Mouse (Mus musculus): Measurements from ENCODE around the gene Lysmd1.

Gene Lysmd1

DNA sequence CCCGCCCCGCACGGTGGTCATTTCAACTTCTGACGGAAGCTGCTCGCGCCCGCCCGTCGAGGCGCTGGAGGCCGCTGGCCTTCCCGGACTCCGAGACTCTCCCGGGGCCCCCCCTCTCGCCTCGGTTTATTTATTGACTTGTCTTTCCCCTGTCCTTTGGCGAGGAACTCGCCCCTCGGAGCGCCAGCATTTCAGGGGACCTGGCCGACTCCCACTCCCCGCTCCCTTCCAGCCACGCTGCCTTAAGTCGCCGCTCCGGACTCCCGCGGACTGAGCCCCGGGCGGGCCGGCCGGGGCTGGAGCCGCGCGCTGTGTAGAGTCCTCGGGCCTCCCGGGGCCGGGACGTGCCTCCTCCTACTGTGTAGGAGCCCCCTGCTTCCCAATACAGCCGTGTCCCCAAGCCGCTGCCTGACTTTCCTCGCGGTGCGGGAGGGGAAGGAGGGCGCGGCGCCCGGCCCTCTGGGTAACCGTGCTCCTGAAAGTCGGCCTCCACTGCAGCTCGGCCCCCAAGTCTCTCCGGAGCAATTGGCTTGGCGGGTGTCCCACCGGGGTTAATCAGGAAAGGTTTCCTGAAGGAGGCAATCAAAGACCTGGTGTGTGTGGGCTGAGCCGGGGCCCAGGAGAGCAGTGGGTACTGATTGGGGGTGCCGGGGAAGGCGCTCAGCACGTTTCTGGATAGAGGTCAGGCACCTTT is 39.5 kb downstream of the Lysmd1 start:
- no peak for DNase-seq (ENCODE audit: low read depth, low spot score)

DNA sequence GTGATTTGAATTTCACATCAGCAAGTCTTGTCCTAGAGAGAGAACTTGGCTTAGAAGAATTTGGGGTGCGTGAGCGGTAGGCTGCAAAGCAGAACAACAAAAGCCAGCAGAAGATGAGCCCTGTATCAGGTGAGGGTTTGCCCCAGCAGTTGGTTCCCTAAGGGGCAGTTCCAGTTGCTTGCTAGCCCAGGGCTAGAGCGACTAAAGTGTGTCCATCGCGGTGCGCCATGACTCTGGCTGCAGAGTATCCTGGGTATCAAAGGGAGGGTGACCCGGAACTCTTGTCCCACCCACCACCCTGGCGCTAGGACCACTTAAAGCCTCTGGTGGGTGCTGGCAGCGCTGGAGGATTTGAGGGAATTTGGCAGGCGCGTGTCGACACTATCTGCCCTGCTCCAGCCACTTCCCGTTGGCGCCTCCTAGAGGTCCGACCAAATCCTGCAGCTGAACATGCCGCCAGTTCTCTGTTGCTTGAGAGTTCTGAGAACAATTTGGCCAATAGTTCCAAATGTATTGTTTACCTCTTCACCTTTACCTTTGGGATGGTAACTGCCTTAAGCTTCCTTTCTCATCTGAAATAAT is 40.2 kb downstream of the Lysmd1 start:
- peak; percentile 50 for DNase-seq (ENCODE audit: low read depth, low spot score)

DNA sequence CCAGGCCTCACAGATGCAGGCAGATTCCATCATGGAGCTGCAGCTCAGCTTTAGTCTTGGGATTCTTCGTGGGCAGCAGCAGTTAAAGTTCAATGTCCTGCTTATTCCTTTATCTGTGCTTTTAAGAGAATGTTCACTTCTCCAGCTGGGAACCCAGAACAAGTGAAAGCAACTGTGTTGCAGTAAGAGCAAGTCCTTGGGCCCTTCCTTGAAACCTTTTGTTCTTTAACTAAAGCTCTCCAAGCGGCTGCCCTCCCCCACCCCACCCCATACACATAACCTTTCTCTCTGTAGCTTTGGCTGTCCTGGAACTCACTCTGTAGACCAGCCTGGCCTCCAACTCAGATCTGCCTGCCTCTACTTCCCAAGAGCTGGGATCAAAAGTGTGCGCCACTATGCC is 42.6 kb downstream of the Lysmd1 start:
- no peak for DNase-seq (ENCODE audit: low read depth, low spot score)

DNA sequence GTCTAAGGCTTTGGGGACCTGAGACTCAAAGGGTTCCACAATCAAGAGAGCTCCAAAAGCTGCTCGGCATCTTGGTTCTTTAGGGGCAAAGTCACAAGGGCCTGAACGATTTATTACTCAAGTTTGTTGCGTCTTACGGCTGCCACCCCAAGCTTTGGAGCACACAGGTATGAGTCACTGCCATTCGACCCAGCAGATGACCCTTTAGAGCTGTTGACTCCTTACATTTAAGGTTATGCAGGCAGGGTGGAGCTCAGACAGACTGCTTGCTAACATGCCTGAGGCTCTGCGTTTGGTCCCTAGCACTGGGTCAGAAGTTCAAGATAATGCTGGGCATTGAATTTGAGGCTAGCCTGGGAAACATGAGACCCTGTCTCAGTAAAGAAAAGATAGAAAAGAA is 43.7 kb downstream of the Lysmd1 start:
- no peak for DNase-seq (ENCODE audit: low read depth, low spot score)

DNA sequence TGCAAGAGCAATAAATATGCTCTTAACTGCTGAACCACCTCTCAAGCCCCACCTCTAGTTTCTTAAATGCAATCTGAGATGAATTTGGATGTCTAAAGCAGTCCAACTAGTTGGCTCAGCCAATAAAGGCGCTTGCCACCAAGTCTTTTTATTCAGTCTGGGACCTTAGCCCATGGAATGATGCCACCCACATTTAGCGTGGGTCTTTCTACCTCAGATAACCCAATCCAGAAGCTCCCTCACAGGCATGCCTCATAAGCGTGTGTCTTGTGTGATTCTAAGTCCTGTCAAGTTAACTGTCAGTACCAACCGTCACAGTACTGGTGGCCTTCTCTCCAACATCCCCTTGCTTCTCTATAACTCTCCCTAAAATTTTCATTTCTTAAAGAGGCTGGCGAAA is 45.1 kb downstream of the Lysmd1 start:
- no peak for DNase-seq (ENCODE audit: low read depth, low spot score)

DNA sequence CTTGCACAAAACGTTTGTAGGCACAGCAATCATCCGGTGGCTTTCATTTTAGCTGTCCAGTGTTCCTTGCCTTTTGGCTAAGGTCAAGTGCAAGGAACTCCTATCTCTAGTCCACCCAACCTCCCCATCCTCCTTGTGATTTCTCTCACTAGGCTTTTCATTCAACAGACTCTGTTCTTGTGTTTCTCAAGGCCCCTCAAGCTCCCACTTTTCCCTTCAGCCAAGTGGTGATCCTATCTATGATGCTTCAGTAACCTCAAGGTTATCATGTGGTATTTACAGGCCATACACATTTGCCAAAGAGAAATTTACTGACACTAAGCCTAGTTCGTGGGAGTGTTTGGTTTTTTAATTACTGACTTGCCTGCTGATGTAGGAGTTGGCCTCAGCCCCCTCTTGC is 46.0 kb downstream of the Lysmd1 start:
- no peak for DNase-seq (ENCODE audit: low read depth, low spot score)

DNA sequence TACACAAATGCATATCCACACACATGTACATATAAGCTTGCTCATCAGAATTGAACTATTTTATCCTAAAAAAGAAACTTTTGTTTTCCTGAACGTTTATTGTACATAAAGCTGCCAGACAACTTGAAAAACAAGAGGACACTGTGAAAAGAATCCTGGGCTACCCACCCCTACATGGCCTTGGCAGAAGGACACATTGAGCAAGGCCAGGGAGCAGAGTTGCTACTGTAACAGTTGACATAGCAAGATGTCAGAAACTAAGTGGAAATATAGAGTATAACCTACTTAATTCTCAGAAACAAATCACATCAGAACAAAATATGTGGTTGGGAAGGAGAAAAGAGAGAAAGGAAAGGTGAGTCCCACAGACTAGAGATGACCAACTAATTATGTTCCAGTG is 48.0 kb downstream of the Lysmd1 start:
- no peak for DNase-seq (ENCODE audit: low read depth, low spot score)

DNA sequence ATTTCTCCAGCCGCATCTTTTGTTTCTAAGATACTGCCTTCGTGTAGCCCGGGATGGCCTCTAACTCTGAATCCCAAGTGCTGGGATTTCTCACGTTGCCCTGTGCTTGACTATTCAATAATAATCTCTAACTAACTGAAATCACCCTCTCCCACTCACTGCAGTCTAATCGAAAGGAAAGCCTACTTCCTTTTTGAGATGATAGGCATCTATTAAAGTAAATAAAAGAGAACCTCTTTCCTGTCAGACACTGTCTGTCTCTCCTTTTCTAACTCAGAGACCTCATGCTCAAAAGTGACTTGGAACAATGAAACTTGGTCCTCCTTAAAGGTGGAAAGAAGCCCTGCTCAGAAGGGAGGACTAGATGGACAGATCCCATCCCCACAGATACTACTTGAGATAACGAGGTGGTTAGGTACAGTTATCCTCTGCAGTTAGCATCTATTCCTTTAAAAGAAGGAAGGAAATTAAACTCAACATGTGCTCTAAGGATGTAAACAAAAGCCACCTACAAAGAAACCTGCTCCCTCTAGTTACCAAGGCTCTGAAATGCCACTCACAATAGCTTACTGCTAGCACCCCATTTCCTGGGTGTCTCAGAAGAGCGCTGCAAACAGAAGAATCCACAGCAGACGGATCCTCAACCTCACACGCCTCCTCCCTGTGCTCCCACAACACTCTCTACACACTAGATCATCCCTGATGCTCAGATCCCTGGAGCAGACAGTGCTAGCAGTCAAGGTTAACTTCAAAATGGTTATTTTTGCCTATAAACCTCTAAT is 51.1 kb downstream of the Lysmd1 start:
- no peak for DNase-seq (ENCODE audit: low read depth, low spot score)

DNA sequence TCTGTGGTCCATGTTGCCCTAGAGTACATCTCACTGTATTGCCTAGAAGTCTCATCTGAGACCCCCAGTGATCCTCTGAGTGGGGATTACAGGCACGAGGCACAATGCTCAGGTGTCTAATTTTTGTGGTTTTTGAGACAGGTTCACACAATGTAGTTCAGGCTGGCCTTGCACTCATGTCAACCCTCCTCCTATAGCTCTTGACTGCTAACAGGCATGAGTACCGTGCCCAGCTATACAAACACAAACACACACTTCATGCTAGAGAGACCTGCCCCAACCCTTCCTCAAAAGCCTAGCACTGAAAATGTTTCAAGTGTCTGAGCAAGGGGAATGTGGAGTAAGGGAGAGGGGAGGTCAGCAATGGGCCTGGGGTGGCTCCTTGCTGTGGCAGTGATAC is 52.2 kb downstream of the Lysmd1 start:
- DNase-seq (ENCODE audit: low read depth, low spot score) = no peak

DNA sequence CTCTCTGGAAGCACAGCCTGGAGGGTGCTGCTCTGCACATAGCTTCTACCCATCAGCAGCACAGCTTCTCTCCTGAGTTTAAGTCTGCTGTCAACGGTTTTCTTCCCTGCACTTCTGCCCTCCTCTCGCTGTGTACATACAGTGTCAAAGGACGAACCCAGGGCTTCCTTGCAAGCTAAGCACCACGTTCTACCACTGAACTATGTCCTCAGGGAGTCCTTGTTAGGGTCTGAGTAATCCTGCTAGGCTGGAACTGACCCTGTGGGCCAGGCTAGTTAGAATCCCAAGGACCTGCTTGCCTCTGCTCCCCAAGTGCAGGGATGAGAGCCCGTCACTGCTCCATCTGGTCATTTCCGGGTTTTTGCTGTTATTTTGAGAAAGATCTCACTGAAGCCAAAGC is 53.0 kb downstream of the Lysmd1 start:
- no peak for DNase-seq (ENCODE audit: low read depth, low spot score)

Data from c-Kit-negative CD71-positive TER-119-positive erythroid progenitor cells, embryonic 14.5 days (primary cell).